15 mouse cellular contexts compared by ENCODE assay signal in the genomic region with DNA sequence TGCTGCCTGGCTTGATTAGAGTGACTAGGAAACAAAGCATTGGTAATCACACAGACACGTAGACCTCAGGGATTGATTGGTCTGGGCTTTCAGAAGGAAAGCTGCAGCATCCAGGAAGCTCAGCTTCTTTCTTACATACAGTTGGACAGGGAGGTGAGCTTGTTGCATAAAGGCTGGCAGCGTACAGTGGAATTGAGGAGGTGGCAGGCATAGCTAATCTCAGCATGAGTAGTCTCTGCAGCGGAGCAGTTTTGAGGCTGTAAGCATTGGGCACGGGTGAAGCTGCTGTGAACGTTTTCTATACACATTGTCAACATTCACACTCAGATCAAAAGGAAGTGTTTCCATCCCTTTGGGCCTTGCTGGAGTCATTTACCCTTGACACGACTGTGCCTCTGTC.
DNase-seq lines count a peak whose midpoint lies in the region.
"Had no signal": no experiment of that assay in that cellular context is flagged by ENCODE, and none has a peak within 500 bp of the region (broad histone marks: within the 10 kb centered on the region; RNA-seq: fewer than 3 reads in every experiment).

No protein-coding gene starts in this region.

- DNase-seq in adrenal gland, postnatal 10 days, result peak; percentile 14
- DNase-seq in adrenal gland, adult 2 months, result no peak
- DNase-seq in layer of hippocampus, adult 18-20 months (ENCODE audit: low spot score in 2 of 2), result peak; percentile 37 to 63
- no peak for DNase-seq in layer of hippocampus, postnatal 25 days (ENCODE audit: extremely low spot score in 1 of 2, low spot score in 1 of 2)
- DNase-seq in right cerebral cortex, adult 18-20 months, result peak; percentile 81
- no peak for DNase-seq in right cerebral cortex, postnatal 4 days
- DNase-seq in telencephalon, adult 2 months (ENCODE audit: low read depth, low spot score), result peak; percentile 84
- no peak for DNase-seq in kidney, postnatal 36 days
- DNase-seq: cerebellum, postnatal 14 days; gastrocnemius, adult 2 months; kidney, adult 8-10 months; kidney, postnatal 14 days; lung, adult 2 months; midbrain, embryonic 14.5 days; thymus, adult 18-20 months had no signal

Comparison
In these comparisons a context has a peak if more than half of its experiments do, and no peak if none do; other contexts are left out.
1. DNase-seq: peak in adrenal gland, postnatal 10 days (single experiment), layer of hippocampus, adult 18-20 months (2 of 2), right cerebral cortex, adult 18-20 months (single experiment) and telencephalon, adult 2 months (single experiment); none in adrenal gland, adult 2 months (single experiment), layer of hippocampus, postnatal 25 days (0 of 2), right cerebral cortex, postnatal 4 days (single experiment) and kidney, postnatal 36 days (0 of 2).